Mouse (Mus musculus): ENCODE results near the gene Cep112. TPM values are rescaled to one million over a fixed set of nuclear protein-coding genes. Genes with fewer than 3 reads are reported as not detected.
A peak's percentile ranks its signal among the peaks of the same experiment; 100 is the strongest.

Cep112 gene
- polyA plus RNA-seq (2015; fragmentation: Nextera tagmentation; extraction: Ambion mirVana): 1.3 and 1.4 TPM in 2 replicates

- H3K4me2 ChIP-seq: peak within 1 kb of the TSS; percentile 73
- H3K36me3 ChIP-seq (replicated peaks): no peaks in the 10 kb centered on the region
- no peak within 1 kb of the TSS for H3K27ac ChIP-seq (replicated peaks)
- H3K9ac ChIP-seq: peak within 1 kb of the TSS; percentile 46
- under 1% methylated on average over 61 of the region's 61 CpGs for WGBS (ENCODE audit: insufficient replicate concordance)
- H3K4me1 ChIP-seq (replicated peaks): peaks cover 8% of the 10 kb centered on the region
- peak within 1 kb of the TSS; percentile 60 for H3K4me3 ChIP-seq (replicated peaks)
- ATAC-seq (ENCODE audit: insufficient read depth): peak; percentile 86
- no peaks in the 10 kb centered on the region for H3K9me3 ChIP-seq (replicated peaks)
- peaks cover 35% of the 10 kb centered on the region for H3K27me3 ChIP-seq
Observed at GRCm38 (mm10) chr11:108424889-108425591, at the start of gene Cep112. Gene Cep112 (plus strand): TSS chr11:108425192.

GRCm38 (mm10) chr11:108376815-108377214 lies 48.2 kb upstream of the Cep112 start:
- Histone ChIP-seq H3K9ac (no peak overlapping the region), H3K4me1 (replicated peaks) (no peaks in the 10 kb centered on the region), H3K36me3 (replicated peaks) (no peaks in the 10 kb centered on the region), H3K4me2 (no peak overlapping the region), H3K27ac (replicated peaks) (no peak overlapping the region), H3K9me3 (replicated peaks) (no peaks in the 10 kb centered on the region), H3K4me3 (replicated peaks) (no peak overlapping the region), H3K27me3 (no peaks in the 10 kb centered on the region)
- ATAC-seq (ENCODE audit: insufficient read depth): no peak
- 60% methylated on average over 7 of the region's 7 CpGs for WGBS (ENCODE audit: insufficient replicate concordance)

GRCm38 (mm10) chr11:108377680-108378362 lies 47.2 kb upstream of the Cep112 start:
- Histone ChIP-seq H3K4me1 (replicated peaks) (no peaks in the 10 kb centered on the region), H3K4me2 (no peak overlapping the region), H3K9ac (no peak overlapping the region), H3K4me3 (replicated peaks) (no peak overlapping the region), H3K27ac (replicated peaks) (no peak overlapping the region), H3K27me3 (no peaks in the 10 kb centered on the region), H3K36me3 (replicated peaks) (no peaks in the 10 kb centered on the region), H3K9me3 (replicated peaks) (no peaks in the 10 kb centered on the region)
- 0 out of 2 replicates have a peak, but pooled peaks have one; percentile 37 for ATAC-seq (ENCODE audit: insufficient read depth)
- WGBS (ENCODE audit: insufficient replicate concordance): 29% methylated on average over 19 of the region's 19 CpGs

GRCm38 (mm10) chr11:108378363-108378751 lies 46.6 kb upstream of the Cep112 start:
- H3K36me3 ChIP-seq (replicated peaks): no peaks in the 10 kb centered on the region
- H3K4me2 ChIP-seq: no peak overlapping the region
- no peaks in the 10 kb centered on the region for H3K4me1 ChIP-seq (replicated peaks)
- no peaks in the 10 kb centered on the region for H3K9me3 ChIP-seq (replicated peaks)
- no peak overlapping the region for H3K4me3 ChIP-seq (replicated peaks)
- no peaks in the 10 kb centered on the region for H3K27me3 ChIP-seq
- ATAC-seq (ENCODE audit: insufficient read depth): no peak
- 57% methylated on average over 4 of the region's 4 CpGs for WGBS (ENCODE audit: insufficient replicate concordance)
- no peak overlapping the region for H3K27ac ChIP-seq (replicated peaks)
- no peak overlapping the region for H3K9ac ChIP-seq

GRCm38 (mm10) chr11:108382664-108383063 lies 42.3 kb upstream of the Cep112 start:
- H3K9me3 ChIP-seq (replicated peaks): no peaks in the 10 kb centered on the region
- 54% methylated on average over 3 of the region's 3 CpGs for WGBS (ENCODE audit: insufficient replicate concordance)
- H3K36me3 ChIP-seq (replicated peaks): no peaks in the 10 kb centered on the region
- H3K4me3 ChIP-seq (replicated peaks): no peak overlapping the region
- no peaks in the 10 kb centered on the region for H3K27me3 ChIP-seq
- no peak overlapping the region for H3K9ac ChIP-seq
- H3K4me2 ChIP-seq: no peak overlapping the region
- no peak for ATAC-seq (ENCODE audit: insufficient read depth)
- no peaks in the 10 kb centered on the region for H3K4me1 ChIP-seq (replicated peaks)
- no peak overlapping the region for H3K27ac ChIP-seq (replicated peaks)

GRCm38 (mm10) chr11:108384920-108385665 lies 39.9 kb upstream of the Cep112 start:
- Histone ChIP-seq H3K9me3 (replicated peaks) (no peaks in the 10 kb centered on the region), H3K4me1 (replicated peaks) (no peaks in the 10 kb centered on the region), H3K9ac (no peak overlapping the region), H3K27me3 (no peaks in the 10 kb centered on the region), H3K27ac (replicated peaks) (peak overlapping the region; percentile 41; the same call in 1 of the 2 replicates), H3K4me2 (no peak overlapping the region), H3K36me3 (replicated peaks) (no peaks in the 10 kb centered on the region), H3K4me3 (replicated peaks) (no peak overlapping the region)
- no peak for ATAC-seq (ENCODE audit: insufficient read depth)
- WGBS (ENCODE audit: insufficient replicate concordance): 46% methylated on average over 4 of the region's 4 CpGs

GRCm38 (mm10) chr11:108385666-108386024 lies 39.3 kb upstream of the Cep112 start:
- no peaks in the 10 kb centered on the region for H3K36me3 ChIP-seq (replicated peaks)
- no peaks in the 10 kb centered on the region for H3K27me3 ChIP-seq
- H3K9me3 ChIP-seq (replicated peaks): no peaks in the 10 kb centered on the region
- 63% methylated on average over 1 of the region's 1 CpGs for WGBS (ENCODE audit: insufficient replicate concordance)
- no peak overlapping the region for H3K9ac ChIP-seq
- no peak overlapping the region for H3K4me2 ChIP-seq
- H3K4me3 ChIP-seq (replicated peaks): no peak overlapping the region
- no peak for ATAC-seq (ENCODE audit: insufficient read depth)
- no peaks in the 10 kb centered on the region for H3K4me1 ChIP-seq (replicated peaks)
- H3K27ac ChIP-seq (replicated peaks): peak overlapping the region; percentile 33; the same call in 1 of the 2 replicates

- H3K9ac ChIP-seq: no peak overlapping the region
- peaks cover 5% of the 10 kb centered on the region; the same call in 1 of the 2 replicates for H3K4me1 ChIP-seq (replicated peaks)
- no peaks in the 10 kb centered on the region for H3K9me3 ChIP-seq (replicated peaks)
- 71% methylated on average over 9 of the region's 9 CpGs for WGBS (ENCODE audit: insufficient replicate concordance)
- H3K27me3 ChIP-seq: no peaks in the 10 kb centered on the region
- no peak overlapping the region for H3K4me2 ChIP-seq
- H3K4me3 ChIP-seq (replicated peaks): peak overlapping the region; percentile 44
- H3K27ac ChIP-seq (replicated peaks): peak overlapping the region; percentile 65
- H3K36me3 ChIP-seq (replicated peaks): no peaks in the 10 kb centered on the region
- ATAC-seq (ENCODE audit: insufficient read depth): peak; percentile 69
Observed at GRCm38 (mm10) chr11:108395061-108395460, 29.9 kb upstream of the Cep112 start.

GRCm38 (mm10) chr11:108396076-108396829 lies 28.7 kb upstream of the Cep112 start:
- Histone ChIP-seq H3K27me3 (no peaks in the 10 kb centered on the region), H3K9ac (peak overlapping the region; percentile 32; the same call in 1 of the 2 replicates), H3K4me3 (replicated peaks) (peak overlapping the region; percentile 44), H3K27ac (replicated peaks) (peak overlapping the region; percentile 69), H3K9me3 (replicated peaks) (no peaks in the 10 kb centered on the region), H3K4me1 (replicated peaks) (peaks cover 5% of the 10 kb centered on the region; the same call in 1 of the 2 replicates), H3K36me3 (replicated peaks) (no peaks in the 10 kb centered on the region), H3K4me2 (peak overlapping the region; percentile 7; the same call in 1 of the 2 replicates)
- no peak for ATAC-seq (ENCODE audit: insufficient read depth)
- 58% methylated on average over 7 of the region's 7 CpGs for WGBS (ENCODE audit: insufficient replicate concordance)

GRCm38 (mm10) chr11:108409876-108410644 lies 14.9 kb upstream of the Cep112 start:
- Histone ChIP-seq H3K27me3 (no peaks in the 10 kb centered on the region), H3K27ac (replicated peaks) (no peak overlapping the region), H3K4me3 (replicated peaks) (no peak overlapping the region), H3K9me3 (replicated peaks) (no peaks in the 10 kb centered on the region), H3K4me1 (replicated peaks) (no peaks in the 10 kb centered on the region), H3K36me3 (replicated peaks) (peaks cover 9% of the 10 kb centered on the region; the same call in 1 of the 2 replicates), H3K9ac (no peak overlapping the region), H3K4me2 (no peak overlapping the region)
- 73% methylated on average over 8 of the region's 9 CpGs for WGBS (ENCODE audit: insufficient replicate concordance)
- ATAC-seq (ENCODE audit: insufficient read depth): no peak

Measured in liver, embryonic 15.5 days (tissue).